Mouse (Mus musculus): ENCODE measurements at regions not wholly inside any gene's neighbourhood (a gene's known extent, or its start where the extent isn't known, plus 50 kb on each side); places are given as distances from the start of the nearest gene placed in this dataset.

GRCm38 (mm10) chr10:96685991-96686601, 69.3 kb downstream of the Btg1 start:
- no peaks in the 10 kb centered on the region for H3K36me3 ChIP-seq (ENCODE audit: control insufficient read depth, insufficient read depth, low read length)
- no peak overlapping the region for H3K27ac ChIP-seq (ENCODE audit: low read depth, low read length)
- no peak overlapping the region for H3K9ac ChIP-seq (ENCODE audit: low read length)
- H3K27me3 ChIP-seq (ENCODE audit: control insufficient read depth, insufficient read depth, low read length) = no peaks in the 10 kb centered on the region
- ATAC-seq (ENCODE audit: low FRiP score) = no peak
- H3K4me3 ChIP-seq (ENCODE audit: low read depth, low read length) = no peak overlapping the region
- DNase-seq (ENCODE audit: low spot score, missing footprints) = no peak
- no peaks in the 10 kb centered on the region for H3K9me3 ChIP-seq (ENCODE audit: control insufficient read depth, low read length)
- H3K4me2 ChIP-seq = no peak overlapping the region
- H3K4me1 ChIP-seq (ENCODE audit: control insufficient read depth, insufficient read depth, low read length) = no peaks in the 10 kb centered on the region; the same call in 1 of the 2 replicates
- WGBS = 82% methylated on average over 5 of the region's 5 CpGs

- 86% methylated on average over 6 of the region's 6 CpGs for WGBS
- H3K27me3 ChIP-seq (ENCODE audit: control insufficient read depth, insufficient read depth, low read length) = no peaks in the 10 kb centered on the region
- H3K4me3 ChIP-seq (ENCODE audit: low read depth, low read length) = no peak overlapping the region
- H3K36me3 ChIP-seq (ENCODE audit: control insufficient read depth, insufficient read depth, low read length) = no peaks in the 10 kb centered on the region
- H3K9ac ChIP-seq (ENCODE audit: low read length) = no peak overlapping the region
- ATAC-seq (ENCODE audit: low FRiP score) = no peak
- no peaks in the 10 kb centered on the region for H3K9me3 ChIP-seq (ENCODE audit: control insufficient read depth, low read length)
- no peak overlapping the region for H3K4me2 ChIP-seq
- H3K4me1 ChIP-seq (ENCODE audit: control insufficient read depth, insufficient read depth, low read length) = no peaks in the 10 kb centered on the region; the same call in 1 of the 2 replicates
- no peak for DNase-seq (ENCODE audit: low spot score, missing footprints)
- H3K27ac ChIP-seq (ENCODE audit: low read depth, low read length) = no peak overlapping the region
Observed at GRCm38 (mm10) chr10:96686659-96687440, 70.0 kb downstream of the Btg1 start.

- 95% methylated on average over 1 of the region's 1 CpGs for WGBS
- H3K27ac ChIP-seq (ENCODE audit: low read depth, low read length) = no peak overlapping the region
- no peaks in the 10 kb centered on the region for H3K36me3 ChIP-seq (ENCODE audit: control insufficient read depth, insufficient read depth, low read length)
- H3K4me3 ChIP-seq (ENCODE audit: low read depth, low read length) = no peak overlapping the region
- ATAC-seq (ENCODE audit: low FRiP score) (no peak), DNase-seq (ENCODE audit: low spot score, missing footprints) (no peak)
- no peaks in the 10 kb centered on the region; the same call in 1 of the 2 replicates for H3K4me1 ChIP-seq (ENCODE audit: control insufficient read depth, insufficient read depth, low read length)
- H3K27me3 ChIP-seq (ENCODE audit: control insufficient read depth, insufficient read depth, low read length) = no peaks in the 10 kb centered on the region
- H3K9ac ChIP-seq (ENCODE audit: low read length) = no peak overlapping the region
- H3K9me3 ChIP-seq (ENCODE audit: control insufficient read depth, low read length) = no peaks in the 10 kb centered on the region
- H3K4me2 ChIP-seq = no peak overlapping the region
Observed at GRCm38 (mm10) chr10:96687441-96687772, 70.6 kb downstream of the Btg1 start.

GRCm38 (mm10) chr10:96689976-96690867, 73.4 kb downstream of the Btg1 start:
- Histone ChIP-seq H3K27me3 (ENCODE audit: control insufficient read depth, insufficient read depth, low read length) (no peaks in the 10 kb centered on the region), H3K27ac (ENCODE audit: low read depth, low read length) (no peak overlapping the region), H3K4me3 (ENCODE audit: low read depth, low read length) (no peak overlapping the region), H3K9ac (ENCODE audit: low read length) (no peak overlapping the region), H3K4me1 (ENCODE audit: control insufficient read depth, insufficient read depth, low read length) (no peaks in the 10 kb centered on the region; the same call in 1 of the 2 replicates), H3K9me3 (ENCODE audit: control insufficient read depth, low read length) (no peaks in the 10 kb centered on the region), H3K36me3 (ENCODE audit: control insufficient read depth, insufficient read depth, low read length) (no peaks in the 10 kb centered on the region), H3K4me2 (no peak overlapping the region)
- ATAC-seq (ENCODE audit: low FRiP score) (no peak), DNase-seq (ENCODE audit: low spot score, missing footprints) (no peak)
- WGBS = 85% methylated on average over 11 of the region's 11 CpGs

GRCm38 (mm10) chr10:96690868-96691302, 74.1 kb downstream of the Btg1 start:
- DNase-seq (ENCODE audit: low spot score, missing footprints) (no peak), ATAC-seq (ENCODE audit: low FRiP score) (no peak)
- H3K9me3 ChIP-seq (ENCODE audit: control insufficient read depth, low read length) = no peaks in the 10 kb centered on the region
- no peak overlapping the region for H3K9ac ChIP-seq (ENCODE audit: low read length)
- H3K27me3 ChIP-seq (ENCODE audit: control insufficient read depth, insufficient read depth, low read length) = no peaks in the 10 kb centered on the region
- H3K27ac ChIP-seq (ENCODE audit: low read depth, low read length) = no peak overlapping the region
- H3K4me2 ChIP-seq = no peak overlapping the region
- H3K4me1 ChIP-seq (ENCODE audit: control insufficient read depth, insufficient read depth, low read length) = no peaks in the 10 kb centered on the region; the same call in 1 of the 2 replicates
- no peaks in the 10 kb centered on the region for H3K36me3 ChIP-seq (ENCODE audit: control insufficient read depth, insufficient read depth, low read length)
- WGBS = 71% methylated on average over 2 of the region's 2 CpGs
- H3K4me3 ChIP-seq (ENCODE audit: low read depth, low read length) = no peak overlapping the region

- no peak for DNase-seq (ENCODE audit: low spot score, missing footprints)
- no peak overlapping the region for H3K4me2 ChIP-seq
- H3K27me3 ChIP-seq (ENCODE audit: control insufficient read depth, insufficient read depth, low read length) = no peaks in the 10 kb centered on the region
- H3K36me3 ChIP-seq (ENCODE audit: control insufficient read depth, insufficient read depth, low read length) = no peaks in the 10 kb centered on the region
- ATAC-seq (ENCODE audit: low FRiP score) = no peak
- no peaks in the 10 kb centered on the region for H3K9me3 ChIP-seq (ENCODE audit: control insufficient read depth, low read length)
- H3K4me3 ChIP-seq (ENCODE audit: low read depth, low read length) = no peak overlapping the region
- no peak overlapping the region for H3K9ac ChIP-seq (ENCODE audit: low read length)
- no peaks in the 10 kb centered on the region; the same call in 1 of the 2 replicates for H3K4me1 ChIP-seq (ENCODE audit: control insufficient read depth, insufficient read depth, low read length)
- 93% methylated on average over 6 of the region's 6 CpGs for WGBS
- H3K27ac ChIP-seq (ENCODE audit: low read depth, low read length) = no peak overlapping the region
Observed at GRCm38 (mm10) chr10:96691319-96691870, 74.6 kb downstream of the Btg1 start.

GRCm38 (mm10) chr10:96692821-96693220, 76.0 kb downstream of the Btg1 start:
- Histone ChIP-seq H3K27ac (ENCODE audit: low read depth, low read length) (no peak overlapping the region), H3K4me3 (ENCODE audit: low read depth, low read length) (no peak overlapping the region), H3K27me3 (ENCODE audit: control insufficient read depth, insufficient read depth, low read length) (no peaks in the 10 kb centered on the region), H3K4me2 (no peak overlapping the region), H3K9ac (ENCODE audit: low read length) (no peak overlapping the region), H3K4me1 (ENCODE audit: control insufficient read depth, insufficient read depth, low read length) (no peaks in the 10 kb centered on the region; the same call in 1 of the 2 replicates), H3K36me3 (ENCODE audit: control insufficient read depth, insufficient read depth, low read length) (no peaks in the 10 kb centered on the region), H3K9me3 (ENCODE audit: control insufficient read depth, low read length) (no peaks in the 10 kb centered on the region)
- no peak for ATAC-seq (ENCODE audit: low FRiP score)
- DNase-seq (ENCODE audit: low spot score, missing footprints) = no peak
- WGBS = 88% methylated on average over 7 of the region's 7 CpGs

- H3K9me3 ChIP-seq (ENCODE audit: control insufficient read depth, low read length) = no peaks in the 10 kb centered on the region
- no peaks in the 10 kb centered on the region; the same call in 1 of the 2 replicates for H3K4me1 ChIP-seq (ENCODE audit: control insufficient read depth, insufficient read depth, low read length)
- no peak for ATAC-seq (ENCODE audit: low FRiP score)
- H3K9ac ChIP-seq (ENCODE audit: low read length) = no peak overlapping the region
- no peak for DNase-seq (ENCODE audit: low spot score, missing footprints)
- no peak overlapping the region for H3K27ac ChIP-seq (ENCODE audit: low read depth, low read length)
- H3K36me3 ChIP-seq (ENCODE audit: control insufficient read depth, insufficient read depth, low read length) = no peaks in the 10 kb centered on the region
- 87% methylated on average over 6 of the region's 6 CpGs for WGBS
- H3K4me2 ChIP-seq = no peak overlapping the region
- no peaks in the 10 kb centered on the region for H3K27me3 ChIP-seq (ENCODE audit: control insufficient read depth, insufficient read depth, low read length)
- H3K4me3 ChIP-seq (ENCODE audit: low read depth, low read length) = no peak overlapping the region
Observed at GRCm38 (mm10) chr10:96693766-96694165, 77.0 kb downstream of the Btg1 start.
